Mouse (Mus musculus) embryonic fibroblast, embryonic 13.5 days (primary cell): ENCODE results near the gene Mpzl3.

Source experiments
- CTCF ChIP-seq: IDR thresholded peaks from 2 replicates; pipeline ENCODE4 v1.5.1; 2011; ENCODE audit warnings: mild to moderate bottlenecking, control low read depth, low read length, moderate library complexity, borderline replicate concordance; ENCODE audit not compliant: insufficient read depth
- POLR2A ChIP-seq: IDR thresholded peaks from 2 replicates; pipeline ENCODE4 v1.6.1; 2011; ENCODE audit warnings: low read depth, mild to moderate bottlenecking, control low read depth, low read length, moderate library complexity

GRCm38 (mm10) chr9:45046973-45047372 lies 8.0 kb upstream of the Mpzl3 start:
- TF ChIP-seq CTCF: no peak
- TF ChIP-seq POLR2A: no peak
